Mouse (Mus musculus) G1E (cell line): ENCODE results near the gene Kcns1. TPM values are rescaled to one million over a fixed set of nuclear protein-coding genes. Genes with fewer than 3 reads are reported as not detected.

Experiments
- ATAC-seq: 2 replicates; pipeline ENCODE4 v1.8.0; 2016; ENCODE audit warnings: mild to moderate bottlenecking; ENCODE audit not compliant: insufficient number of reproducible peaks, poor library complexity, low FRiP score, severe bottlenecking; ENCODE audit errors: extremely low read depth
- DNase-seq: peaks from one replicate; pipeline ENCODE4 v3.0.0; 2012; ENCODE audit warnings: low spot score
- H3K27me3 ChIP-seq: 2 replicates; pipeline ENCODE4 v1.6.1; 2012; ENCODE audit warnings: mild to moderate bottlenecking, low read length, inconsistent platforms; ENCODE audit not compliant: insufficient read depth
- H3K36me3 ChIP-seq: replicated peaks from 2 replicates; pipeline ENCODE3; 2012; ENCODE audit warnings: mild to moderate bottlenecking, inconsistent platforms
- H3K4me1 ChIP-seq: 2 replicates; pipeline ENCODE4 v1.6.1; 2012; ENCODE audit warnings: low read depth, low read length, inconsistent platforms, mixed read lengths; ENCODE audit not compliant: insufficient read depth
- H3K4me3 ChIP-seq: 2 replicates; pipeline ENCODE4 v1.5.1; 2012; ENCODE audit warnings: low read depth, mild to moderate bottlenecking, inconsistent platforms, low read length, moderate library complexity, mixed read lengths
- H3K9me3 ChIP-seq: replicated peaks from 2 replicates; pipeline ENCODE4 v1.6.1; 2012; ENCODE audit warnings: inconsistent platforms
- CTCF ChIP-seq: IDR thresholded peaks from 2 replicates; pipeline ENCODE4 v1.5.1; 2012; ENCODE audit warnings: low read depth, low read length, inconsistent platforms, mixed read lengths
- GATA1 ChIP-seq: IDR thresholded peaks from 2 replicates; pipeline ENCODE4 v1.6.1; 2012; ENCODE audit warnings: borderline replicate concordance, low read length, inconsistent platforms, mixed read lengths
- GATA2 ChIP-seq: IDR thresholded peaks from 2 replicates; pipeline ENCODE4 v1.6.1; 2012; ENCODE audit warnings: low read depth, low read length, inconsistent platforms, borderline replicate concordance
- POLR2AphosphoS5 ChIP-seq: IDR thresholded peaks from 2 replicates; pipeline ENCODE4 v1.6.1; 2012; ENCODE audit warnings: low read depth, low read length, inconsistent platforms; ENCODE audit not compliant: insufficient replicate concordance
- TAL1 ChIP-seq: conservative IDR thresholded peaks from 2 replicates; pipeline ENCODE4 v1.6.1; 2012; ENCODE audit warnings: low read depth, low read length, inconsistent platforms, mixed read lengths
- polyA plus RNA-seq: library from polyadenylated mRNA; stranded (reverse); fragments of >175 nt; gene quantifications from 2 replicates; pipeline ENCODE4 v1.2.3, GENCODE M21; 2012
- total RNA-seq, 2 experiments: library from RNA; stranded (forward) in 1 of 2; stranded (reverse) in 1 of 2; fragments of 200-1000 nt in 1 of 2; fragments of >200 nt in 1 of 2; fragmentation: Nextera tagmentation in 1 of 2; gene quantifications; 2 replicates each; pipeline ENCODE4 v1.2.3; 2014 to 2017

The Kcns1 gene
- total and polyA plus RNA-seq, 3 experiments: not detected

DNA sequence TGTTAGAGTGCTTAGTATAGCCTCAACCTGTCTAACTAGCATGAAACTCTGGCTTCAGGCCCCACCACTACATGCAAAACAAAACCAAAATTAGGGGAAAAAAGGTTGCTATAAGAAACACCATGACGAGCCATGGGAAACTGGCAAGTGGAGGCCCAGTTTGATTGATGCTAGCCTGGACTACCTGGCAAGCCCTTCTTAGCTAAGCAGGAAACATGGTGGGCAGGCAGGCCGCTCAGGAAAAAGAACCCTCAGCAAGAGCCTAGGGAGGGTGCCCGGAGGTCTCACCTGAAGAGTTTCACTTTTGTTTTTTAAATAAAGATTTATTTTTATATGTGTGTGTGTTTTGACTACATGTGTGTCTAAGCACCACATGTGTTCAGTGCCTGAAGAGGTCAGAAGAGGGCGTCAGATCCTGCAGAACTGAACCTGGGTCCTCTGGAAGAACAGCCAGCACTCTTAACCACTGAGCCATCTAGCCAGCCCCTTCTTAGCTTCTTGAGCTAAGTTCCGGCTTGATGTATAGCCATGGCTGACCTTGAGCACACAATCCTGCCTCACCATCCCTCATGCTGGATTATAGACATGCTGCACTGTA, 47.6 kb downstream of the Kcns1 start:
- Histone ChIP-seq H3K27me3 (no peaks in the 10 kb centered on the region), H3K36me3 (peaks cover 86% of the 10 kb centered on the region), H3K4me3 (no peak overlapping the region), H3K9me3 (no peaks in the 10 kb centered on the region), H3K4me1 (peaks cover 3% of the 10 kb centered on the region; the same call in 1 of the 2 replicates)
- ATAC-seq (no peak), DNase-seq (no peak)
- TF ChIP-seq GATA2 (no peak), TAL1 (no peak), POLR2AphosphoS5 (no peak), CTCF (no peak), GATA1 (no peak)

DNA sequence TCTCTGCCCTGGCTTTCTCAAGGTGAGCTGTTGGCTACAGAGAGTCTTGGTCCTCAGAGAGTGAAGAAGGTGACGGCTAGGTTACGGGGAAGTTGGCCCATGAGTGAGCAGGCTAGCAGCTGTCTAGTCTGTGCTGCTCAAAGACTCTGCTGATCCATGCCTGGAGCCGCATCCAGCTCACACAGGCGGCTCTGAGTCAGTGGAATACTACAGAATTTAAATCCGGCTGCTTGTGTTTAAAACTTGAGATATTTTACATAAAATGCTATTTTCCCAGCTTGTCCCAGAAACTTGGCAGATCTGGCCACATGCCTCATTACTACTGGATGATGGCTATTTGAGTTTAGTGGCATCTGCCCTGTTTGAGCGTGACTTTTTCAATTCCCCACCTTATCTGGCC, 51.4 kb downstream of the Kcns1 start:
- H3K36me3 ChIP-seq: peaks cover 86% of the 10 kb centered on the region
- H3K4me1 ChIP-seq: no peaks in the 10 kb centered on the region
- DNase-seq: no peak
- no peaks in the 10 kb centered on the region for H3K9me3 ChIP-seq
- H3K27me3 ChIP-seq: no peaks in the 10 kb centered on the region
- TF ChIP-seq TAL1: no peak
- TF ChIP-seq POLR2AphosphoS5: no peak
- no peak for TF ChIP-seq CTCF
- TF ChIP-seq GATA1: no peak
- TF ChIP-seq GATA2: no peak
- ATAC-seq: no peak
- H3K4me3 ChIP-seq: no peak overlapping the region

DNA sequence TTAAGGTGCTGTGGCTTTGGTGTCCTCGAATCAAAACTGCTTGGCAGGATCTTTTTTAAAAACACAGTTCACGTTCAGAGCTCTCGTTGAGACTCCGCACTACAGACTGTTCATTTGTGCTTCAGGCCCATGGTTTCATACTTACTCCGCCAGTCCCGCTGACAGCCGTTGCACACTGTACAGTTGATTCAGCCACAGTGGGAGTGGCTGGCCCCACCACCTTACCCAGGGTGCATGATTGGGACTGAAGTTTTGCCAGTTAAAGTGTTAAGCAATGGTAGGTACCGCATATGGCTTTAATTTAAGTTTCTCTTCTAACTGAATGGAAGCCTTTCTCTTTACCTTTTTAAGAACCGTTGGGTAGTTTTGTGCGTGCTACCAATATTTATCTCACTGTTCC, 55.4 kb downstream of the Kcns1 start:
- no peak for DNase-seq
- no peaks in the 10 kb centered on the region for H3K27me3 ChIP-seq
- TF ChIP-seq TAL1 (no peak), GATA2 (no peak), GATA1 (no peak)
- no peak overlapping the region for H3K4me3 ChIP-seq
- no peaks in the 10 kb centered on the region for H3K4me1 ChIP-seq
- H3K36me3 ChIP-seq: peaks cover 88% of the 10 kb centered on the region
- no peak for ATAC-seq
- no peaks in the 10 kb centered on the region for H3K9me3 ChIP-seq

DNA sequence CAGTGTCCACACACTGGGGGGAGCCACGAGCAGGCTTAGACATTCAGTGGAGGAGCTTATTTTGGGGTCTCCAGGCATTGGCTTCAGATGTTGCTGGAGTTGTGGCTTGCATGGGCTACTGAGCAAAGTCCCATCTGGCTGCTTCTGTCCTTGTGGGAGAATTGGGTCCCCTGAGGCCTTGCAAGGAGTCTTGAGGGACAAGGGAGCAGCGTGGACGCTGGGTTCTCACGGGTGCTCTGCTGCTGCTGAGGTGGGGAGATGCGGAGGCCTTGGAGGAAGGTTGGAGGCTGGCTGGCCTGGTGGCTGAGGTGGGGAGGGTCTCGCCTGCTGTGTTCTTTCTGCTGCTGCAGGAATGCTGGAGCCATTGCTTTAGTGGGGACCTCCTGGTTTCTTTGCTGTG, 56.9 kb downstream of the Kcns1 start:
- no peaks in the 10 kb centered on the region for H3K9me3 ChIP-seq
- no peaks in the 10 kb centered on the region for H3K4me1 ChIP-seq
- DNase-seq: no peak
- no peaks in the 10 kb centered on the region for H3K27me3 ChIP-seq
- no peak overlapping the region for H3K4me3 ChIP-seq
- TF ChIP-seq POLR2AphosphoS5: no peak
- TF ChIP-seq GATA2: no peak
- TF ChIP-seq GATA1: no peak
- no peak for TF ChIP-seq CTCF
- no peak for TF ChIP-seq TAL1
- peaks cover 84% of the 10 kb centered on the region for H3K36me3 ChIP-seq
- ATAC-seq: no peak

Other genes with a start within 250 kb of the Kcns1 start
- 129 and 130 TPM in 2 replicates for gene Ywhab, start 176.2 kb downstream of the Kcns1 start, total RNA-seq (2014; fragmentation: Nextera tagmentation)
- 52.6 and 56.1 TPM in 2 replicates for gene Ywhab, start 176.2 kb downstream of the Kcns1 start, total RNA-seq (2017)
- 64.3 and 79.9 TPM in 2 replicates for gene Ywhab, start 176.2 kb downstream of the Kcns1 start, polyA plus RNA-seq
- gene Pabpc1l, start 145.7 kb downstream of the Kcns1 start, total RNA-seq (2014; fragmentation: Nextera tagmentation): not detected in 2 replicates
- gene Pabpc1l, start 145.7 kb downstream of the Kcns1 start, total RNA-seq (2017): 0.44 TPM in 1 of 2 replicates, not detected in the other
- 0.07 TPM in 1 of 2 replicates, not detected in the other for gene Pabpc1l, start 145.7 kb downstream of the Kcns1 start, polyA plus RNA-seq
- 241 and 247 TPM in 2 replicates for gene Stk4, start 100.8 kb downstream of the Kcns1 start, total RNA-seq (2014; fragmentation: Nextera tagmentation)
- 214 and 225 TPM in 2 replicates for gene Stk4, start 100.8 kb downstream of the Kcns1 start, total RNA-seq (2017)
- gene Stk4, start 100.8 kb downstream of the Kcns1 start, polyA plus RNA-seq: 51.0 and 86.5 TPM in 2 replicates
- gene Tomm34, start 99.9 kb downstream of the Kcns1 start, total RNA-seq (2014; fragmentation: Nextera tagmentation): 57.3 and 61.0 TPM in 2 replicates
- 63.0 and 65.3 TPM in 2 replicates for gene Tomm34, start 99.9 kb downstream of the Kcns1 start, total RNA-seq (2017)
- 36.3 and 48.2 TPM in 2 replicates for gene Tomm34, start 99.9 kb downstream of the Kcns1 start, polyA plus RNA-seq
- not detected in 2 replicates for gene Wfdc5, start 11.6 kb upstream of the Kcns1 start, total RNA-seq (2014; fragmentation: Nextera tagmentation)
- gene Wfdc5, start 11.6 kb upstream of the Kcns1 start, total RNA-seq (2017): 0.33 TPM in 1 of 2 replicates, not detected in the other
- gene Wfdc5, start 11.6 kb upstream of the Kcns1 start, polyA plus RNA-seq: not detected in 2 replicates
- gene Wfdc12, start 19.5 kb upstream of the Kcns1 start, total RNA-seq (2014; fragmentation: Nextera tagmentation): not detected in 2 replicates
- not detected in 2 replicates for gene Wfdc12, start 19.5 kb upstream of the Kcns1 start, total RNA-seq (2017)
- gene Wfdc12, start 19.5 kb upstream of the Kcns1 start, polyA plus RNA-seq: not detected in 2 replicates
- not detected in 2 replicates for gene Wfdc15a, start 29.0 kb upstream of the Kcns1 start, total RNA-seq (2014; fragmentation: Nextera tagmentation)
- gene Wfdc15a, start 29.0 kb upstream of the Kcns1 start, total RNA-seq (2017): 0.82 TPM in 1 of 2 replicates, not detected in the other
- not detected in 2 replicates for gene Wfdc15a, start 29.0 kb upstream of the Kcns1 start, polyA plus RNA-seq
- not detected in 2 replicates for gene Wfdc15b, start 50.5 kb upstream of the Kcns1 start, total RNA-seq (2014; fragmentation: Nextera tagmentation)
- not detected in 2 replicates for gene Wfdc15b, start 50.5 kb upstream of the Kcns1 start, total RNA-seq (2017)
- gene Wfdc15b, start 50.5 kb upstream of the Kcns1 start, polyA plus RNA-seq: not detected in 2 replicates
- gene Svs2, start 67.4 kb upstream of the Kcns1 start, total RNA-seq (2014; fragmentation: Nextera tagmentation): not detected in 2 replicates
- 0.11 TPM in 1 of 2 replicates, not detected in the other for gene Svs2, start 67.4 kb upstream of the Kcns1 start, total RNA-seq (2017)
- gene Svs2, start 67.4 kb upstream of the Kcns1 start, polyA plus RNA-seq: not detected in 2 replicates
- not detected in 2 replicates for gene Svs3b, start 85.5 kb upstream of the Kcns1 start, total RNA-seq (2014; fragmentation: Nextera tagmentation)
- not detected in 2 replicates for gene Svs3b, start 85.5 kb upstream of the Kcns1 start, total RNA-seq (2017)
- gene Svs3b, start 85.5 kb upstream of the Kcns1 start, polyA plus RNA-seq: not detected in 2 replicates
- gene Svs4, start 107.3 kb upstream of the Kcns1 start, total RNA-seq (2014; fragmentation: Nextera tagmentation): not detected in 2 replicates
- 0.29 TPM in 1 of 2 replicates, not detected in the other for gene Svs4, start 107.3 kb upstream of the Kcns1 start, total RNA-seq (2017)
- gene Svs4, start 107.3 kb upstream of the Kcns1 start, polyA plus RNA-seq: not detected in 2 replicates
- gene Svs3a, start 118.2 kb upstream of the Kcns1 start, total RNA-seq (2014; fragmentation: Nextera tagmentation): not detected in 2 replicates
- gene Svs3a, start 118.2 kb upstream of the Kcns1 start, total RNA-seq (2017): 0.11 TPM in 1 of 2 replicates, not detected in the other
- gene Svs3a, start 118.2 kb upstream of the Kcns1 start, polyA plus RNA-seq: not detected in 2 replicates
- not detected in 2 replicates for gene Svs6, start 145.6 kb upstream of the Kcns1 start, total RNA-seq (2014; fragmentation: Nextera tagmentation)
- not detected in 2 replicates for gene Svs6, start 145.6 kb upstream of the Kcns1 start, total RNA-seq (2017)
- not detected in 2 replicates for gene Svs6, start 145.6 kb upstream of the Kcns1 start, polyA plus RNA-seq
- not detected in 2 replicates for gene Svs5, start 161.6 kb upstream of the Kcns1 start, total RNA-seq (2014; fragmentation: Nextera tagmentation)
- gene Svs5, start 161.6 kb upstream of the Kcns1 start, total RNA-seq (2017): not detected in 2 replicates
- gene Svs5, start 161.6 kb upstream of the Kcns1 start, polyA plus RNA-seq: not detected in 2 replicates
- gene Slpi, start 218.0 kb upstream of the Kcns1 start, total RNA-seq (2014; fragmentation: Nextera tagmentation): not detected in 2 replicates
- not detected in 2 replicates for gene Slpi, start 218.0 kb upstream of the Kcns1 start, total RNA-seq (2017)
- gene Slpi, start 218.0 kb upstream of the Kcns1 start, polyA plus RNA-seq: not detected in 2 replicates
- gene Rbpjl, start 232.0 kb upstream of the Kcns1 start, total RNA-seq (2014; fragmentation: Nextera tagmentation): not detected in 2 replicates
- 0.11 TPM in 1 of 2 replicates, not detected in the other for gene Rbpjl, start 232.0 kb upstream of the Kcns1 start, total RNA-seq (2017)
- not detected in 2 replicates for gene Rbpjl, start 232.0 kb upstream of the Kcns1 start, polyA plus RNA-seq
- not detected in 2 replicates for gene Matn4, start 234.0 kb upstream of the Kcns1 start, total RNA-seq (2014; fragmentation: Nextera tagmentation)
- under 0.01 and 0.06 TPM in 2 replicates for gene Matn4, start 234.0 kb upstream of the Kcns1 start, total RNA-seq (2017)
- not detected in 2 replicates for gene Matn4, start 234.0 kb upstream of the Kcns1 start, polyA plus RNA-seq